Mouse (Mus musculus) stomach, postnatal 0 days (tissue): ENCODE data around the gene Enah.

ENCODE experiments used
- CTCF ChIP-seq: IDR thresholded peaks from 2 replicates; pipeline ENCODE4 v1.5.1; 2016; ENCODE audit warnings: antibody characterized with exemption, low read depth, mild to moderate bottlenecking, moderate library complexity
- EP300 ChIP-seq: optimal IDR thresholded peaks from 2 replicates; pipeline ENCODE3; 2016; ENCODE audit warnings: antibody characterized with exemption

DNA sequence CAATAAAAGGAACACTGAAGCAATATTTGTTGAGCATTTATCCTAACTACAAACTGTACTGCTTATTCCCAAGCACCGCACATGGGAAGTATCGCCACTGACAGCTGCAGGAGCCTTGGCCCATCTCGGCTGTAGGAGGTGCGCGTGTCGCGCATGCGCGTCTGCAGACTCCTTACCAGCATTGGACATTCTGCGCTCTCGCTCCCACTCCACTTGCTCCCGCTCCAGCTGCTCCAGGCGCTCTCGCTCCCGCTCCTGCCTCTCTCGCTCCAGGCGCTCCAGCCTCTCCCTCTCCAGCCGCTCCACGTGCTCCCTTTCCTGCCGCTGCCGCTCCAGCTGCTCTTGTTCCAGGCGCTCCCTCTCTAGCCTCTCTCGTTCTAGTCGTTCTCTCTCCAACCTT is 96.4 kb downstream of the Enah start:
- TF ChIP-seq CTCF (no peak), EP300 (no peak)
